Mouse (Mus musculus) myocyte (in vitro differentiated cells): ENCODE results near the gene Bscl2. TPM values are rescaled to one million over a fixed set of nuclear protein-coding genes. Genes with fewer than 3 reads are reported as not detected.
"Not testable (repeated sequence)": the region's sequence is repeated elsewhere in the genome, so short reads cannot be mapped to it uniquely, and the experiment has no call there.

ENCODE experiments used
- H3K27me3 ChIP-seq: one replicate; pipeline ENCODE4 v1.6.1; 2011; ENCODE audit not compliant: control insufficient read depth, insufficient read depth, insufficient read length
- H3K36me3 ChIP-seq: one replicate; pipeline ENCODE4 v1.6.1; 2011; ENCODE audit not compliant: control insufficient read depth, insufficient read depth
- H3K4me2 ChIP-seq: one replicate; pipeline ENCODE4 v1.6.1; 2011; ENCODE audit warnings: low read depth, control low read depth
- H3K4me3 ChIP-seq: one replicate; pipeline ENCODE4 v1.5.1; 2011; ENCODE audit warnings: mild to moderate bottlenecking, control low read depth, moderate library complexity
- H3K79me2 ChIP-seq: one replicate; pipeline ENCODE4 v1.6.1; 2011; ENCODE audit not compliant: control insufficient read depth, insufficient read depth
- H3ac ChIP-seq: one replicate; pipeline ENCODE4 v1.6.1; 2011; ENCODE audit not compliant: control insufficient read depth, insufficient read length
- CEBPB ChIP-seq: IDR thresholded peaks from 2 replicates; pipeline ENCODE4 v1.6.1; 2011; ENCODE audit warnings: mild to moderate bottlenecking, moderate library complexity; ENCODE audit not compliant: poor library complexity, insufficient read depth, severe bottlenecking
- E2F4 ChIP-seq: IDR thresholded peaks from one replicate; pipeline ENCODE4 v1.6.1; 2011; ENCODE audit warnings: mild to moderate bottlenecking, control low read depth, moderate library complexity; ENCODE audit not compliant: insufficient read depth
- MAX ChIP-seq: IDR thresholded peaks from one replicate; pipeline ENCODE4 v1.6.1; 2011; ENCODE audit warnings: low read depth, mild to moderate bottlenecking, control low read depth
- MYOD1 ChIP-seq, 3 experiments: IDR thresholded peaks; one replicate each; pipeline ENCODE4 v1.6.1; 2011; ENCODE audit warnings: control low read depth in 2 of 3, low read depth in 2 of 3, mild to moderate bottlenecking in 2 of 3, moderate library complexity in 1 of 3; ENCODE audit not compliant: insufficient read length in 2 of 3, control insufficient read depth in 1 of 3
- MYOG ChIP-seq, 3 experiments: IDR thresholded peaks; one replicate each; pipeline ENCODE4 v1.6.1; 2011; ENCODE audit warnings: control low read depth in 2 of 3, low read depth in 2 of 3, mild to moderate bottlenecking in 2 of 3; ENCODE audit not compliant: insufficient read length in 2 of 3, control insufficient read depth in 1 of 3, insufficient read depth in 1 of 3
- POLR2A ChIP-seq: IDR thresholded peaks from one replicate; pipeline ENCODE4 v1.6.1; 2011; ENCODE audit warnings: low read depth, mild to moderate bottlenecking, control low read depth, moderate library complexity; ENCODE audit not compliant: insufficient read length
- POLR2AphosphoS2 ChIP-seq: IDR thresholded peaks from one replicate; pipeline ENCODE4 v1.6.1; 2011; ENCODE audit warnings: low read depth, control low read depth; ENCODE audit not compliant: insufficient read length
- REST ChIP-seq: IDR thresholded peaks from one replicate; pipeline ENCODE4 v1.6.1; 2011; ENCODE audit warnings: mild to moderate bottlenecking, control low read depth, moderate library complexity; ENCODE audit not compliant: insufficient read depth, insufficient read length
- SRF ChIP-seq: IDR thresholded peaks from one replicate; pipeline ENCODE4 v1.6.1; 2011; ENCODE audit warnings: low read depth; ENCODE audit not compliant: control insufficient read depth, insufficient read length
- TCF12 ChIP-seq: IDR thresholded peaks from one replicate; pipeline ENCODE4 v1.6.1; 2011; ENCODE audit warnings: mild to moderate bottlenecking, control low read depth; ENCODE audit not compliant: poor library complexity, insufficient read depth, severe bottlenecking
- TCF3 ChIP-seq: IDR thresholded peaks from one replicate; pipeline ENCODE4 v1.6.1; 2011; ENCODE audit warnings: low read depth, control low read depth; ENCODE audit not compliant: insufficient read length
- USF1 ChIP-seq: IDR thresholded peaks from one replicate; pipeline ENCODE4 v1.6.1; 2011; ENCODE audit warnings: low read depth, mild to moderate bottlenecking, control low read depth, moderate library complexity
- polyA plus RNA-seq: library from polyadenylated mRNA; unstranded; fragments of >200 nt; fragmentation: generic; extraction: Trizol; gene quantifications from one replicate; pipeline ENCODE4 v1.2.1, GENCODE M21; 2012; ENCODE audit warnings: missing spikeins

Gene Bscl2
- polyA plus RNA-seq, 1 experiment, result 5.7 TPM

GRCm38 (mm10) chr19:8895397-8895960 is 58.2 kb downstream of the Bscl2 start:
- H3K4me3 ChIP-seq, result no peak overlapping the region
- H3K79me2 ChIP-seq, result peaks cover 54% of the 10 kb centered on the region
- no peak overlapping the region for H3K4me2 ChIP-seq
- no peak overlapping the region for H3ac ChIP-seq
- H3K36me3 ChIP-seq, result no peaks in the 10 kb centered on the region
- no peaks in the 10 kb centered on the region for H3K27me3 ChIP-seq
- no peak for TF ChIP-seq TCF12
- TF ChIP-seq POLR2A, result no peak
- no peak for TF ChIP-seq MYOG (IDR thresholded peaks at IDR 0.05; ENCODE audit: control insufficient read depth in 1 of 3, insufficient read depth in 1 of 3, insufficient read length in 2 of 3, low read depth in 2 of 3)
- TF ChIP-seq E2F4, result no peak
- no peak for TF ChIP-seq POLR2AphosphoS2
- TF ChIP-seq USF1, result no peak
- TF ChIP-seq SRF, result no peak
- no peak for TF ChIP-seq REST
- TF ChIP-seq CEBPB, result no peak
- no peak for TF ChIP-seq TCF3
- no peak for TF ChIP-seq MYOD1 (IDR thresholded peaks at IDR 0.05; ENCODE audit: control insufficient read depth in 1 of 3, insufficient read length in 2 of 3, low read depth in 2 of 3)
- TF ChIP-seq MAX, result no peak

GRCm38 (mm10) chr19:8896231-8896630 is 59.0 kb downstream of the Bscl2 start:
- peaks cover 58% of the 10 kb centered on the region for H3K79me2 ChIP-seq
- not testable (repeated sequence) for H3K4me3 ChIP-seq, H3K4me2 ChIP-seq, H3ac ChIP-seq, H3K36me3 ChIP-seq, H3K27me3 ChIP-seq

GRCm38 (mm10) chr19:8897211-8897864 is 60.1 kb downstream of the Bscl2 start:
- not testable (repeated sequence) for H3K36me3 ChIP-seq, H3K27me3 ChIP-seq
- H3K4me3 ChIP-seq, result peak overlapping the region; percentile 86
- peaks cover 69% of the 10 kb centered on the region for H3K79me2 ChIP-seq
- H3ac ChIP-seq, result peak overlapping the region; percentile 10
- peak overlapping the region; percentile 100 for H3K4me2 ChIP-seq

GRCm38 (mm10) chr19:8897865-8898495 is 60.7 kb downstream of the Bscl2 start, which contains the start of gene Ganab:
Gene Ganab, plus strand, starts transcription at chr19:8898071.
- Histone ChIP-seq H3K4me3 (peak within 1 kb of the TSS; percentile 86), H3K36me3 (peaks cover 11% of the 10 kb centered on the region), H3K4me2 (peak within 1 kb of the TSS; percentile 100), H3ac (peak within 1 kb of the TSS; percentile 10), H3K79me2 (peaks cover 70% of the 10 kb centered on the region), H3K27me3 (no peaks in the 10 kb centered on the region)
- TF ChIP-seq E2F4, result no peak
- no peak for TF ChIP-seq CEBPB
- no peak for TF ChIP-seq MYOG (IDR thresholded peaks at IDR 0.05; ENCODE audit: control insufficient read depth in 1 of 3, insufficient read depth in 1 of 3, insufficient read length in 2 of 3, low read depth in 2 of 3)
- TF ChIP-seq SRF, result no peak
- TF ChIP-seq POLR2A, result peak; percentile 93
- no peak for TF ChIP-seq TCF12
- no peak for TF ChIP-seq USF1
- TF ChIP-seq MAX, result no peak
- no peak for TF ChIP-seq MYOD1 (IDR thresholded peaks at IDR 0.05; ENCODE audit: control insufficient read depth in 1 of 3, insufficient read length in 2 of 3, low read depth in 2 of 3)
- TF ChIP-seq REST, result peak; percentile 53
- TF ChIP-seq POLR2AphosphoS2, result peak; percentile 100
- no peak for TF ChIP-seq TCF3

Other genes starting within 250 kb of the Bscl2 start
- not detected for gene Slc22a8, start 246.2 kb upstream of the Bscl2 start, polyA plus RNA-seq
- gene Slc22a6, start 219.4 kb upstream of the Bscl2 start, polyA plus RNA-seq, result not detected
- gene Chrm1, start 173.7 kb upstream of the Bscl2 start, polyA plus RNA-seq, result not detected
- 806 TPM for gene Slc3a2, start 114.1 kb upstream of the Bscl2 start, polyA plus RNA-seq
- 109 TPM for gene Wdr74, start 101.6 kb upstream of the Bscl2 start, polyA plus RNA-seq
- gene 1700092M07Rik, start 96.7 kb upstream of the Bscl2 start, polyA plus RNA-seq, result 0.94 TPM
- 49.5 TPM for gene Stx5a, start 96.1 kb upstream of the Bscl2 start, polyA plus RNA-seq
- gene Nxf1, start 80.4 kb upstream of the Bscl2 start, polyA plus RNA-seq, result 64.3 TPM
- 59.4 TPM for gene Tmem223, start 66.5 kb upstream of the Bscl2 start, polyA plus RNA-seq
- gene Tmem179b, start 63.0 kb upstream of the Bscl2 start, polyA plus RNA-seq, result 31.6 TPM
- gene Taf6l, start 51.0 kb upstream of the Bscl2 start, polyA plus RNA-seq, result 19.6 TPM
- 152 TPM for gene Polr2g, start 38.9 kb upstream of the Bscl2 start, polyA plus RNA-seq
- gene Zbtb3, start 34.9 kb upstream of the Bscl2 start, polyA plus RNA-seq, result 2.4 TPM
- 18.7 TPM for gene Ttc9c, start 18.1 kb upstream of the Bscl2 start, polyA plus RNA-seq
- gene Hnrnpul2, start 17.5 kb upstream of the Bscl2 start, polyA plus RNA-seq, result 42.1 TPM
- 1.00 TPM for gene AC129217.1, start 7.7 kb upstream of the Bscl2 start, polyA plus RNA-seq
- gene Gng3, start 1.7 kb downstream of the Bscl2 start, polyA plus RNA-seq, result 0.25 TPM
- 0.25 TPM for gene Lrrn4cl, start 13.3 kb downstream of the Bscl2 start, polyA plus RNA-seq
- 236 TPM for gene Ubxn1, start 34.0 kb downstream of the Bscl2 start, polyA plus RNA-seq
- gene Uqcc3, start 43.5 kb downstream of the Bscl2 start, polyA plus RNA-seq, result 37.0 TPM
- gene Lbhd1, start 46.3 kb downstream of the Bscl2 start, polyA plus RNA-seq, result 3.3 TPM
- gene Gm49403, start 46.5 kb downstream of the Bscl2 start, polyA plus RNA-seq, result not detected
- gene 1810009A15Rik, start 51.4 kb downstream of the Bscl2 start, polyA plus RNA-seq, result 73.1 TPM
- gene Gm49416, start 51.5 kb downstream of the Bscl2 start, polyA plus RNA-seq, result 0.44 TPM
- gene Ints5, start 55.5 kb downstream of the Bscl2 start, polyA plus RNA-seq, result 23.2 TPM
- gene Ganab, start 60.6 kb downstream of the Bscl2 start, polyA plus RNA-seq, result 109 TPM
- 66.3 TPM for gene B3gat3, start 82.9 kb downstream of the Bscl2 start, polyA plus RNA-seq
- 6.0 TPM for gene Rom1, start 91.9 kb downstream of the Bscl2 start, polyA plus RNA-seq
- gene Eml3, start 92.1 kb downstream of the Bscl2 start, polyA plus RNA-seq, result 14.7 TPM
- gene Mta2, start 104.4 kb downstream of the Bscl2 start, polyA plus RNA-seq, result 81.5 TPM
- gene Tut1, start 116.4 kb downstream of the Bscl2 start, polyA plus RNA-seq, result 24.9 TPM
- gene Eef1g, start 129.6 kb downstream of the Bscl2 start, polyA plus RNA-seq, result 896 TPM
- 93.3 TPM for gene Ahnak, start 151.8 kb downstream of the Bscl2 start, polyA plus RNA-seq